Mouse (Mus musculus): ENCODE measurements around the gene Gpc5.

The Gpc5 gene

DNA sequence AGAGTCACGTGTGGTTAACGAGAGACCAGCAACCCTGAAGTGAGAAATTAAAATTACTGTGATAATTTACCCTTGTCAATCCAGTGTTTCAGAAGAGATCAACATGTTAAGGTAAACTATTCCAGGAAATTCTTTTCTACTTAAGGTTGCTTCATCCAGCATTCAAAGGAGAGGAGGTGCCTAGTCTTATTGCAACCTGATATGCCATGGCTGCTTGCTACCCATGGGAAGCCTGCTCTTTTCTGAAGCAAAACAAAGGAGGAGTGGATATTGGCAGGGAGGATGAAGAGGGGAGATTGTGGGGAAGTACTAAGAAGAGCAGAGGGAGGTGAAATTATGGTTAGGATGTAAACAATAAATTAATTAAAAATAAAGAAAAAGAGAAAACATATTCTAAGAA is 15.5 kb downstream of the Gpc5 start:
- DNase-seq (ENCODE audit: low spot score): no peak

DNA sequence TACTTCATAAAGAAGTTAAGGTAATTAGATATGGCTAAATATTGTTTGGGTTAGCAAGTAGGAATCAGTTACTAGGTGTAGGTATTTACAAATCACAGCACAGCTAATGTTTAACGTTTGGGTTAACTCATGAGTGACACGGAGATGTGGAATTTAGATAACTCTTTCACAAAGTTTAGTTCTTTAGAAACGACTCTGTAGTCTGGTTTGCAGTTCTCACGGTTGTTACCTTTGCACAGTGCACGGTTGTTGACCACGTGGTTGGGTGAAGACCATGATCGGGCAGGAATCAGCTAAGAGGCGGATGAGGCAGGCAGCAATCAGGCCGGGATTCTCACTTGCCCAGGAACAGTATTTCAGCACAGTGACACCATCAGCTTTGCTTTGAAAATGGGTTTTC is 26.6 kb downstream of the Gpc5 start:
- no peak for DNase-seq (ENCODE audit: low spot score)

DNA sequence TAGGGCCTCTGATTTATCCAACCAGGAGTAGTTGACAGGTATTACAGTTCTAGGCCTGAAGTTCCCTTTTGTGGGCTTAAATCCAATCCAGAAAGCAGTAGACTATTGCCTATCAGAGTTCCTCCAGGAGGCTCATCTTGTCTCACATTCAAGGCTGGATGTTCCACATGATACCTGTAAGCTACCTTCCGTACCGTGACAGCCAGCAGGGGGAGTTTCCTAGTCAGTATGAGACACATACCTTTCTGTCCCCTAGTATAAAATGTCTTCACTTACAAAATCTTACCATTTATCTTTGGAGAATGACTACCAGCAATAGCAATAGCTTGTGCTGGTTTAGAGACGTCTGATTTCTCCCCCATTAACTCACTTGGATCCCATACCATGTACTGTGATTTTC is 56.8 kb downstream of the Gpc5 start:
- no peak for DNase-seq (ENCODE audit: low spot score)

DNA sequence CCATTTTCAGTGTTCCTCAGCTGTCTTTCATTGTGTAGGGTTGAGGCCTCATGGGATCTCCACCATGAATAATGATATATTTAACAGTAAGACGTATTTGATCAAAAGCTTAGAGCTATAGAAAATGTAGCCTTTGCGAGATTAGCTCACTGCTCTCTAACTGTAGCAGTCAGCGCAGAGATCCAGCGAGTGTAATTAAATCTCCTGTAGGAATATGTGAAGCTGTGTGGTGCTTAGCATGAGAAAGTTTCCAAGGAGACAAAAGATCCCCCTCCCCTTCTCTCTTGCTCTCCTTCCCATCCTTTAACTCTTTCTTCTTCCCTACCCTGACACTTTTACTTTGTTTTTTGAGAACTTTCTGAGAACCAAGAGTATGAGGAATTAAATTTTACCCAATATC is 64.6 kb downstream of the Gpc5 start:
- DNase-seq (ENCODE audit: low spot score): no peak

DNA sequence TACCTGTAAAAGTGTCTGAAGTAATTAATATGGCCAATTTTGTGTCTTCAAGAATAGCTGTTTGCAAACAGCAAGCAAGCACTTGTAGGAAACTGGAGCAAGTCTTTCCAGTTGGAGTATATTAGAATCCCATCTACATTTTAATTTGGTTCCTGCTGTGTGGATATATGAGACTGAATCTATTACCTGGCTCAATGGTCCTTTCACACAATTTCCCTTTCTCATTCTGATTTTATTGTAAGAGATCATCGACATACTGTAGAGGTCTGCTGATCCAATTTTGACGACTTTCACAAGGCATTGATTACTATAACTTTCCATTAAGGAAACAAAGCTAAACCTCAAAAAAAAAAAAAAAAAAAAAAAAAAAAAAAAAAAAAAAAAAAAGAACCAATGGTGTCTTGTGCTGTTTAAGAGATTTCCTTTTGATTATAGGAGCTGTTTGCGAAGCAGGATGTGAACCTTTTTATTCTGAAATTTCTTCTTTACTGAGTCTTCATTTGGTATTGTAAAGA is 85.4 kb downstream of the Gpc5 start:
- no peak for DNase-seq (ENCODE audit: low spot score)

DNA sequence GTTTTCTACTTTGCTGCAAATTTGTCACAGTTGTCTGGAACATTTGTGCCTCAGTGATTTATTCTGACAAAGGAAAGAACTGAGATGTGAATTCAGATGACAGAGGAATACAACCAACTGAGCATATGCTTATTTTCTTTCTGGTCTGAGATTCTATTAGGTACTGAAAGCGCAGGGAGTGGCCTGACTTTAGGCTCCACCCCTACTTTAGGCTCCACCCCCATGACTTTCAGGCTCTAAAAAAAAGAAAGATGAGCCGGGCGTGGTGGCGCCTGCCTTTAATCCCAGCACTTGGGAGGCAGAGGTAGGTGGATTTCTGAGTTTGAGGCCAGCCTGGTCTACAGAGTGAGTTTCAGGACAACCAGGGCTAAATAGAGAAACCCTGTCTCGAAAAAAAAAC is 87.9 kb downstream of the Gpc5 start:
- no peak for DNase-seq (ENCODE audit: low spot score)

DNA sequence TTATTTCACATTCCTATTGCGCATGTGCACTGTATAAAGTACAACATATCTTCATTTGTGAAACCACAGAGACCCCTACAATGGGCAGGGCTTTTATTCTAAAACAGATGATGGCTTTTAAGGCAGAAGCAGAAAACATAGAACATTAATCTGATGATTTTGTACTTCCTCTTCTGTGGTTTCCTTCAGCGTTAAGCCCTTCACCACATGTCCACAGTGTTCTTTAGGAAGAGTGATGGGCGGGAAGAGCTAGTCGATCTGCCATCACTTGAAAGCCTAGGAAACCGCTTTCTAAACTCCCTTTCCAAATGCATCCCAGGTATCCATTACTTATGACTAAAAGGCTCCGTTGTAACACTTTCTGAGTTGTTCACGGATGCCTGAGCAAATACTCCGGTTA is 96.2 kb downstream of the Gpc5 start:
- DNase-seq (ENCODE audit: low spot score): no peak

DNA sequence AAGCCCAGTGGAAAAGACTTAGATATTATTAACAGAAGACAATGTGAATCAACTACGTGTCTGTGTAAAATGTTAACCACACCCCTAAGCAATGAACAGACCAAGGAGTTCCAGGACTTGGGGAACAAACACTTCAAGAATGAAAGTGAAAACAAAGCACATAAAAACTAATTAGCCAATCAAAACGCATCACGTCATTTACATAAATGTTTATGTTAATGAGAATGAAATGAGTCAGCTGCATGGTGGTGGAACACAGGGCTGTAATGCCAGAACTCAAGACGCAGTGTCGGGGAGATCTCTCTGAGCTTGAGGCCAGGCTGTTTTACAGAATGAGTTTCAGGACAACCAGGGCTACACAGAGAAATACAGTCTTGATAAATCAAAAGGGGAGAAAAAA is 136.1 kb downstream of the Gpc5 start:
- DNase-seq (ENCODE audit: low spot score): no peak

DNA sequence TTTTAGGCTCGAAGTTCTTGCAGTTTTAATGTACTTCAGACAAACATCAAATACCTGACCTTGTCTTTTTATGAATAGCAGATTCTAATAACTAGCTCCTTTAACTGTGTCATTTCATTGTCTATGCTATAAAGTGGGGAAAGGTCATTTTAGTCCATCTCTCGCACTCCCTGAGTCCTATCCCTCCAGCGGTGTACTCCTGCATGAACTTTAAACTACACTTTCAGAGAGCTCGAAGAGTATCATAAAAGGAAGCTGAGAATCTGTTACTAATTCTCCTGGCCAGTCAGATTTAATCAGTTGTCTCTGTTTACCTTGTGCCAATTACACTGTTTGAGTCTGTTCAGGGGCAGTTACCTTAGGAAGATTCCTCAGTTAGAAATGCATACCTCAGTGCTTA is 144.4 kb downstream of the Gpc5 start:
- DNase-seq (ENCODE audit: low spot score): no peak

DNA sequence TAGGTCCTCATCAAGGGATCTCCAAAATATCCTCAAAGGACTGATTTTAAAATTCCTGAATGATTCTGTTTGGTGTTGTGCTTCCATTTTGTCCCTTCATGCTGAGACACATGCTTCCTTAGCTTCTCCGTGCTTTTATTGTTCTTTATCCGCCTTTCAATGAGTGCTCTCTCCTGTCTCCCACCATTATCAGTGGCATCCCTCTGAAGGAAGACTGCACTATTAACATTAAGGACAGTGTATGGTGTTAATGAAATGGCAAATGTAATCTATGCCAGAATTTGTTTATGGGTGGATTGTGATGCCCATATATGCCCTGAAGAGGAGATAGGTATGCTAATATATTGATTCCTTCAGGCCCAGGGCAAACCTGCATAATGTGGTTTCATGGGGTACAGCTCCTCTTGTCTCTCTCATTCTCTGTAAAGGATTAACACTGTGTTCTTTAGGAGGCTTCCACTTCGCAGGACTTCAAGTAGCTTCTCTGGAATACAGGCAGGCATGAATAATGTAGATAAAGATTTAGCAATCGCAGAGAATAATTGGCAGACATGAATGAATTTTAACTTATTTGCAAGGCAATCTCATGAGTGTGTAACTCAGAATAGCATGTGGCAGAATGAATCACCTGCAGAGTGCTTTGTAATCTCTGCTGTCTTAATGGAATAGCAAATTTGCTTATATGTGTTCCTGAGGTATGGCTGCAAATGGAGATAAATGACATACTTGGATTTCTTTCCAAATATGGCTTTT is 148.8 kb downstream of the Gpc5 start:
- no peak for DNase-seq (ENCODE audit: low spot score)

DNA sequence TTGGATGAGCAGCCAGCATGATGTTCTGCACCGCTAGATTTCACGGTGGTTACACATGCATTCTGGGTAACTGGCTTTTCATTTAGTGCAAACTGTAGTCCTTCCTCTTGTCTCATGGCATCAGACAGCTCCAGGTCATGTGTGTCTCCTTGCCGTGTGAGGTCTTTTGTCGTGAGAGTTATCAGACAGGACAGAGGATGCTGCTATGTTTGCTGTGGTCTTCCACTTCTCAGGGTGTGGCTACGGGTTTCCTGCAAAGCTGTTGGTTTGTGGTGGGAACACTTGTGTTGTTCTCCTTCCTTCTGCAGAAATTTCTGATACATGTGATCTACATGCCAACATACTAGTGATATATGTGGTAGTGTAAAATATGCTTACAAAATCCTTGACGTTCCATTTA is 158.5 kb downstream of the Gpc5 start:
- DNase-seq (ENCODE audit: low spot score): no peak

DNA sequence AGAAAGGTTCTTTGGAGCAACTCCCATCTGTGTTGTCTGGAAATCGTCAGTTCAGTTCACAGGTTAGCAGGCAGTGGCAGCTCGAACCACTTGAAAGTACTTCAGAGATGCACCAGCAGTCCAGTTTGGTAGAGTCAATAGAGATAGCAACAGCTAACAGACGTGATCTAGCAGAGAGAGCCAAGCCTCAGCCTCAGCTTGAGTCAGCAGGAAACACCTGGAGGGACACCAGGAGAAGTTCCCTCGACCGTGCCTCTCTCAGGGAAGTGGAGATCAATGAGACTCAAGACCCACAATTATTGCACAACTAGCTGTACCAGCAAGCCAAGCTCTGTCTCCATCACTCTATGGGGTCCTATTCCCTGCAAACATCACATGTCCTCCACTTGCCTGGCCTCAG is 159.8 kb downstream of the Gpc5 start:
- DNase-seq (ENCODE audit: low spot score): no peak

DNA sequence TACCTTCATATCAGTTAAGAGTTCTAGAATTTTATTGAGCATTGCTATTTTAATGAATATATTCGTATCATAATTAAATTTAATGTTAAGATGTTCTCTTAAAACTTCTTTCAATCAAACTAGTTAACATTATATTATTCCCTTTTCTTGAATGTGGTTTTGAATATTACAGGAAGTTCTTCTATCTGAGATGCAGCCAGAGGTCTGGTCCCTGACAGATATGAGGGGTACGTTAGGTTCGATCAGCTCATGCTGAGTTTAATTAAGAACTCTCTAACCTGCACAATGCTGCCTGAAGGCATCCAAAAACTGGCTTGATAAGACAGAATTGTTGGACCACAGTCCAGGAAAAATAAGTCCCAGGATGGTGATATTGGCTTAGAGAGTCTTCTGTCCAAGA is 161.1 kb downstream of the Gpc5 start:
- DNase-seq (ENCODE audit: low spot score): no peak

DNA sequence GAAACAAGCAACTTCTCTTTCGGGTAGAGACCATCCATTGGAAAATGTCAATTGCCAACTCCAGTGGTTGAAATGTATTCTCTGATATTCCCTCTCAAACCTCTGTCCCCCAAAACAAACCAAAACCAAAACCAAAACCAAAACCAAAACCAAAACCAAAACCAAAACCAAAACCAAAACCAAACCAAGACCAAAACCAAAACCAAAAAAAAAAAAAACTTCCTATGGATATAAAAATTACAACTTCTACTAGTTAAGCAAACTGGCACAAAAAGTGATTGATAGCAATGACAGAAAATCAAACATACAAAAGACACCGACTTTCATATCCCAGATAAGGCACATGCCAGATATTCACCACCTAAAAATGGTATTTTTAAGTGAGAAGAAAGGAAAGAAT is 161.7 kb downstream of the Gpc5 start:
- no peak for DNase-seq (ENCODE audit: low spot score)

DNA sequence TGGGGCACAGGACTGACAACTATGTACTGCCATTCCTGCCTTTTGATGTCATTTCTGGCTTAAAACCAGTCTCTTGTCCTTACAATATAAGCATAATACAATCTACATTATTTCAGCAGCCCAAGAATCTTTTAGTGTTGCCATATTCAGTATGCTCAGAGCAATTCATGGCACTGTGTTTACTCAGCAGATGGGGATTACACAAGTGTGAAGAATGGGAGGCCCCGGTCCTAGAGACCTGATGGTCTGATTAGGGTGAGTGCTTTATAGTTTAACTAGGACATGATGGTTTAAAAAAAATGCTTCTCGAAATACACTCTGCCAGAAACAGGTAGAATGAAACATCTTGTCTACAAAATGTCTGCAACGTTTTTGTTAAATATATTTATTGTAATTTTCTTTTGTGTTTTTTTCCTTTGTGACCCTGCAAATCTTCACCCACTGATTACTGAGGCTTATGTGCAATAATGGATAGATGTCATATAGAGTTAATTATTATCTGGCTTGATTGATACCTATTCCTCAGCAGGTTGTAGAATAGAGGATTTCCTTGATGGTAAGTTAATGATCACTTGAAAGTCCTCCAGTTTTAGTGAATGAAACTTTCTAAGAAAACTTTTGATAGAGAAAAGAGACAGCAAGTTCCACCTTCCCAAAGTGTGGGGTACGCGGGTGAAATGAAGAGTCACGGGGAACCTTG is 177.8 kb downstream of the Gpc5 start:
- no peak for DNase-seq (ENCODE audit: low spot score)

DNA sequence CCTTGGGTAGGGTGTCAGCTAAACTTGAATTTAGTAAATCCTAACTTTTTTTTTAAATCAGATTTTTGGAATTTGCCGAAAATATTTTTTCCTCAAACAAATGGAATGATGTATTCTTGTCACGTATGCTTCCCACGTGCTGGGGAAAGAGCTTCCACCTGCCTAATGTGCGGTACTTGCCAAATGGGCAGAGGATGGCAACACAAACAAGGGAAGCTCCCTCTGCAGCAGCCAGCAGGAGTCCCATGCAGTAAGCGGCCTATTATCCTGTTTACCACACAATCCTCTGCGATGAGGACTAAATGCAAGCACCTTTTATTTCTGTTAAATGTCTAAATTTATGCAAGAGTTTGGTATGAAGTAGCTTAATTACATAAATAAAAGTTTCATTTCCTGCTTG is 178.4 kb downstream of the Gpc5 start:
- no peak for DNase-seq (ENCODE audit: low spot score)

DNA sequence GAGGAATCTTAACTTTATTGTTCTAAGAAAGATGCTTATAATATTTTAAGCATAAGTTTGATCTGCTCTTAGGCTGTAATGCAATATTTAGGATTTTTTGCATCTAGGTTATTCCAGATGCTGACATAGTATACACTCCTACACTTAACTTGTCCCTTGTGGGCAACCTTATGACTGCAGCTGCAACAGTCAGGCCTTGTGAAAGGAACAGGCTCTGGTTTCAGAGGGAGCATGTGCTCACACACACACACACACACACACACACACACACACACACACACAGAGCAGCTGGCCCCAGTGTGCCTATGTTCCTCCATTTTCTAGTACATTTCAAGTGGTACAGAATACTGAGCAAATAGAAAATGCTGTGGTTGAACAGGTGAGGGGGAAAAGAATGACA is 190.8 kb downstream of the Gpc5 start:
- DNase-seq (ENCODE audit: low spot score): no peak

DNA sequence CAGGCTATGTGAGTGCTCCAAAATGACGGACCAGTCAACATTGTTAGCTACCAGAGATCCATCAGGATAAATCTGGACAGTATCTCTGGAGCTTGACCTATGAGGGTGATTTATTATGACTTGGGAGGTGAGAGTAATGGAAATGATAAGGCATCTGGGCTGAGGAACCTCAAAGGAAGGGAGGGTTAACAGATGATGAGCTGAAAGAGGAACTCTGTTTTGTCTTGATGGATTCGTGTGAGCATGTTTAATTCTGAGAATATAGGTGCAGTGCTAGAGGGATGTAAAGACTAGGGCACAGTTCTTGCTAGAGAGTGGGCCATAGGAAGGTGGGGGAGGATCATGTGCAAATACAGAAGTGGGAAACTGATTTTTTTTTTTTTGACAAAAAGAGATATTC is 232.2 kb downstream of the Gpc5 start:
- no peak for DNase-seq (ENCODE audit: low spot score)

DNA sequence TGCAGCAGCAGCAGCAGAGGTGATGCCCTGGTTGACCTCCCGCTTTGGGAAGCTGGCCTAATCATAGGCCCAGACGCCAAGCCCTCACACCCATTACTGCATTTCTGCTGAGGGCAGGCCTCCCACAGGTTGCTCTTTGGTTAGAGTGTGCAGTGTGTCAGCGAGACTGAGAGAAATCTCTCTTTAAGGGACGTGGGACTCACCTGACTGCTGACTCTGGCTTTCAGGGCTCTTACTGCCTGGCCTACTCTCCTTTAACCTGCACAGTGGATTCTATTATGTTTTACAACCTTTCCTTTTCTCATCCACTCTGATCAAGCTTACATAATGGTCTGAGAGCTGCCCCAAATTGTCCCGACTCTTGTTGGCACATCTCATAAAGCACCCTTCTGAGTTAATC is 234.4 kb downstream of the Gpc5 start:
- DNase-seq (ENCODE audit: low spot score): no peak

DNA sequence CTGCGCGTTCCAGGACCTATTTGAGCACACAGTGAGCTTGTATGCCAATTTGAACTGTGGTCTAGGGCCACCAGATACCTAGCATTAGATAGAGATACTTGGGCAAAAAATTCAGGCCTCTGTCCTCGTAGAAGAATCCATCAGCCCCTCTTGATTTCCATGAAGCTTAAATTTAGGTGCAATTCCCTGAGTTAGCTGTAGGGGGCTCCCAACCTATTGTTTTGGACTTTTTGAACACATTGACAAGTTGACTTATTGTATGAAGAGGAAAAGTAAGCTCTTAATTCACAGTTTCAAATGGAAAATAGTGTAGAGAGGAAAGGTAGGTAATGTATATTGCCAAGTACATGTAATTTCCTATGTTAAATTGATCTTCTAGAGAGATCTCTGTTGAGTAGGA is 247.1 kb downstream of the Gpc5 start:
- DNase-seq (ENCODE audit: low spot score): no peak

DNA sequence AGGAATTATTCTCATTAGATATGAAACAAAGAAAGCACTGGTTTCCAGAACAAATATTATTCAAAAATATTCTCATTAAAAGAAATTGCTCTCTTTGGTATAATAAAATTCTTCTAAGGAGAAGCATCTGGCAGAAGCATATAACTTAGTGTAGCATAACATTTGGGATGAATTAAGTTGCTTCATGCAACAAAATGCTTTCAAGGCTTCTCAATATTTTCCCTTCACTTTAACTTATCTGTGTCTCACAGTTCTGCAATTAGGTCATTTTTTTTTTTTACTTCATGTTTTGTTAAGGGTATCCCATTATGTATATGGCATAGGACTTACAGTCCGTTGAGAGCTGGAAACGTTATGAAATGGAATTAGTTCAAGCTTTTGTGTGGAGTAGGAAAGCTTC is 250.6 kb downstream of the Gpc5 start:
- DNase-seq (ENCODE audit: low spot score): no peak

DNA sequence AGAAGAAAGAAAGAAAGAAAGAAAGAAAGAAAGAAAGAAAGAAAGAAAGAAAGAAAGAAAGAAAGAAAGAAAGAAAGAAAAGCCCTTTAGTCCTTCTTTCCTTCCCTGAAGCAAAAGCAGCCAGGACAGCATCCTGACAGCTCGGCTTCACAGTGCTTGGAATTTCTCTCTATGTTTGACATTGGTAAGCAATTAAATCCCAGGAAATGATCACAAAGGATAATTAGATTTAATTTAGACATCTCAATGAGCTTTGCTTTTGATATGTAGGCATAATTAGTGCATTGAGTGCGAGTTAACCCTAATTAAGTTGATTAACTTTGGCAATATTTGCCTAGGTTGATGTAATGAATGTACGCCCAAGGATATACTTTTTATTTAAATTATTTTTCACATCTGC is 257.4 kb downstream of the Gpc5 start:
- no peak for DNase-seq (ENCODE audit: low spot score)

DNA sequence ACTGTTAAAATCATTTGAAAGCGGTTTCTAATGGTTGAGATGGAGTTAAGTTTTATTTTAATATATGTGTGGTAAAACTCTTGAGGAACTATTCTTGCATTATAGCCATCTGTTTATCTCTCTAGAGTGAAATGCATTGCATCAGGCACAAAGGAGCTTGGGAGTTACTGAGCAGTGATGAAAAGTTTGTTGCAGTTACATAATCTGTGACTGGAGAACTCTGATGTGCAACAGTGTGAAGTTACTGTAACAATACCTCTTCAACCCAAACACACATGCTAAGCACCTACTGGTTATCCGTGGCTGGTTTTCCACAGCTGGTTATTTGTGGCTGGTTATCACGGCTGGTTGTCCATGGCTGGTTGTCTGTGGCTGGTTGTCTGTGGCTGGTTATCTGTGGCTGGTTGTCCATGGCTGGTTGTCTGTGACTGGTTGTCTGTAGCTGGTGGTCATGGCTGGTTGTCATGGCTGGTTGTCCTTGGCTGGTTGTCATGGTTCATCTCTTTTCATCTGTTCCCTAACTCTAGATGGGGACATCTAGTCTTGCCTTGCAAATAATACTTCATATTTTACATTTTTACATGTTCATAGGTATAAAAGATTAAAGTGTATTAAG is 273.4 kb downstream of the Gpc5 start:
- DNase-seq (ENCODE audit: low spot score): no peak

Measured in urinary bladder, postnatal 25 days (tissue).